Mouse (Mus musculus): ENCODE data around the gene Hist1h2br. TPM values are rescaled to one million over a fixed set of nuclear protein-coding genes. Genes with fewer than 3 reads are reported as not detected.
"Not testable (repeated sequence)": the region's sequence is repeated elsewhere in the genome, so short reads cannot be mapped to it uniquely, and the experiment has no call there.

The Hist1h2br gene
- polyA plus RNA-seq, 1 experiment from 2014 or later = 4.8 TPM

GRCm38 (mm10) chr13:21865503-21865902 lies 32.0 kb downstream of the Hist1h2br start:
- not testable (repeated sequence) for H3K9ac ChIP-seq (replicated peaks; ENCODE audit: low read depth, low read length); H3K4me3 ChIP-seq (ENCODE audit: low read depth, low read length); H3K4me2 ChIP-seq (ENCODE audit: low read depth, low read length); H3K27me3 ChIP-seq (ENCODE audit: control insufficient read depth, insufficient read depth, low read length); H3K36me3 ChIP-seq (ENCODE audit: control insufficient read depth, insufficient read depth, low read length); H3K9me3 ChIP-seq (ENCODE audit: control insufficient read depth, low read length); H3K27ac ChIP-seq (ENCODE audit: low read depth, low read length); ATAC-seq (ENCODE audit: low read depth); H3K4me1 ChIP-seq (ENCODE audit: control insufficient read depth, insufficient read depth, low read length)
- WGBS = 78% methylated on average over 3 of the region's 3 CpGs

- Histone ChIP-seq H3K4me1 (ENCODE audit: control insufficient read depth, insufficient read depth, low read length) (no peaks in the 10 kb centered on the region), H3K9me3 (ENCODE audit: control insufficient read depth, low read length) (no peaks in the 10 kb centered on the region), H3K9ac (replicated peaks; ENCODE audit: low read depth, low read length) (no peak overlapping the region), H3K27me3 (ENCODE audit: control insufficient read depth, insufficient read depth, low read length) (no peaks in the 10 kb centered on the region), H3K4me2 (ENCODE audit: low read depth, low read length) (no peak overlapping the region), H3K4me3 (ENCODE audit: low read depth, low read length) (no peak overlapping the region), H3K36me3 (ENCODE audit: control insufficient read depth, insufficient read depth, low read length) (no peaks in the 10 kb centered on the region), H3K27ac (ENCODE audit: low read depth, low read length) (no peak overlapping the region)
- 84% methylated on average over 6 of the region's 6 CpGs for WGBS
- no peak for ATAC-seq (ENCODE audit: low read depth)
These were observed 47.2 kb downstream of the Hist1h2br start for GRCm38 (mm10) chr13:21880735-21881134.

DNA sequence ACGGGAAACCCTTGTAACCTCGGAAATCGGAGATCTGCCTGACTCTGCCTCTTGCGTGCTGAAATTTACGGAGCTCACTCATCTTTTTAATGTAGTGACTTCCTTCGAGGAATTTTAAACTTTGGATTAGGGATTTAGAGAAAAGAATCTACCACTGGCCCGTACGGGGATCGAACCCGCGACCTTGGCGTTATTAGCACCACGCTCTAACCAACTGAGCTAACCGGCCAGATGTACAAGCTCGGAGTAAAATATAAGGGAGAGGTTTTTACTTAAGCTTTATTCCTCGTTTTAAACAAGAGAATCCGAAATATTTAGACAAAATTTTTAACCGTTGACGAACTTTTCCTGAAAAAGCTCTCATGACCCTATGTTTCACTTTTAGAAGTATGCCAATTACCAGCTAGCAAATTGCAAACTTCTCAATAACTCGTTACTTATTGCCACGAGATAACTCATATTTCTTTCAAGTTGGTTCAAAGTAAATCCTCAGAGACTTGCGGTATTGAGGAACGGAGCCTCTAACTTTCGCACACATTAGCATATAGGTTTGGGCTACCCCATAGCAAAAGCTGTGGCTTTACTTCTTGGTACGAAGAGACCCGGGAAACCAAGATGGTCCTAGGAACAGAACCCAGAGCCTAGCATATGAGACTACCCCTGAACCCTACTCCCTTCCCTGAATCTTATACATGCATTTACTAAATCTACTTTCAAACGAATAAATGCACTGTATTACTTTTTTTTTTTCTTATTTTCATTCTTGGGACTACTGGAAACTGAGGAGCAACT lies 48.5 kb downstream of the Hist1h2br start:
- peak overlapping the region; percentile 33; the same call in 1 of the 2 replicates for H3K4me2 ChIP-seq (ENCODE audit: low read depth, low read length)
- no peaks in the 10 kb centered on the region for H3K27me3 ChIP-seq (ENCODE audit: control insufficient read depth, insufficient read depth, low read length)
- no peak for ATAC-seq (ENCODE audit: low read depth)
- H3K36me3 ChIP-seq (ENCODE audit: control insufficient read depth, insufficient read depth, low read length) = no peaks in the 10 kb centered on the region
- H3K4me3 ChIP-seq (ENCODE audit: low read depth, low read length) = peak overlapping the region; percentile 19
- no peak overlapping the region for H3K27ac ChIP-seq (ENCODE audit: low read depth, low read length)
- no peaks in the 10 kb centered on the region for H3K9me3 ChIP-seq (ENCODE audit: control insufficient read depth, low read length)
- no peaks in the 10 kb centered on the region for H3K4me1 ChIP-seq (ENCODE audit: control insufficient read depth, insufficient read depth, low read length)
- WGBS = 1% methylated on average over 27 of the region's 27 CpGs
- H3K9ac ChIP-seq (replicated peaks; ENCODE audit: low read depth, low read length) = no peak overlapping the region

DNA sequence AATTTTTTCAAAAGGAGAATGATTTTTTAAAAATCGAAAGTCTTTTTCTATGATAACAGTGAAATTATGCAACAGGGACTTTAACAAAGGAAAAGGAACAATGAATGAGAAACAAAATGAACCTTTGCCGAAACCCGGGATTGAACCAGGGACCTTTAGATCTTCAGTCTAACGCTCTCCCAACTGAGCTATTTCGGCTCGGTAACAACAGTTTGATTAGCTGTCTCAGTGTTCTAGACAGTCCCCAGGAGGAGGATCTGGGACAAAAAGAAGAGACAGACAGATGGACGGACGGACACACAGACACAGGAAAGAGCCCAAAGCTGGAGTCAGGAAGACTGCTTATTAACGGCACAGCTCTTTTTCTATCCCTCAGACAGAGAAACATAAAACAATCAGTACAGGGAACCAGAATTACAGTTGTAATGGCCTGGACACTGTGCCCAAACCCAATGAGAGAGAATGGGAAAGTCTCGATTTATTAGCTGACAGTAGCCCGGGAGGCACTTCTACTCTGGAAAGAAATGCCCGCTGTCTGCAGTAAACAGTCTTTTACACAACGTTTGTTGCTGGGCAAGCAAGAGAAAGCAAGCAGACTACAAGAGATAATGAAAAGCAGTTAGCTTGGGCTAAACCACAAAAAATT lies 49.3 kb downstream of the Hist1h2br start:
- Histone ChIP-seq H3K9ac (replicated peaks; ENCODE audit: low read depth, low read length) (no peak overlapping the region), H3K36me3 (ENCODE audit: control insufficient read depth, insufficient read depth, low read length) (no peaks in the 10 kb centered on the region), H3K4me3 (ENCODE audit: low read depth, low read length) (peak overlapping the region; percentile 19; the same call in 1 of the 2 replicates), H3K27me3 (ENCODE audit: control insufficient read depth, insufficient read depth, low read length) (no peaks in the 10 kb centered on the region), H3K4me2 (ENCODE audit: low read depth, low read length) (peak overlapping the region; percentile 33), H3K27ac (ENCODE audit: low read depth, low read length) (no peak overlapping the region), H3K4me1 (ENCODE audit: control insufficient read depth, insufficient read depth, low read length) (no peaks in the 10 kb centered on the region), H3K9me3 (ENCODE audit: control insufficient read depth, low read length) (no peaks in the 10 kb centered on the region)
- peak; percentile 69 for ATAC-seq (ENCODE audit: low read depth)
- WGBS = 1% methylated on average over 13 of the region's 13 CpGs

DNA sequence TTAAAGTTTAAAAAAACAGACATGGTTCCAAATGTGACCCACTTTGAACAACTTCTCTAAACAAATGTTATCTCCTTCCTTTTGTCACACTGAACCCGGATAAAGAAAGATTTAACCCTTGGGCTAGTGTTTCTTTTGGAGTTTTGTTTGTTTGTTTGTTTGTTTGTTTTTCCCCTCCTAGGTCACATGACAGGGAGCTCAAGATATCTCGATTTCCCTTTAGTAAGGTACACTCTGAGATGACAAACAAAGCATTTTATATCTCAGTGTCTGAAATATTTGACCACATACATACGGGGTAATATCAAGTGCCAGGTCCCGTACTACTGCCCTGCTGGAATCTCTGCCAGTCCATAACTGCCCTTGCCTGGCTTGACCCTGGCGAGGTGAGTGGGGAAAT lies 49.9 kb downstream of the Hist1h2br start:
- ATAC-seq (ENCODE audit: low read depth) = no peak
- no peak overlapping the region for H3K27ac ChIP-seq (ENCODE audit: low read depth, low read length)
- H3K9me3 ChIP-seq (ENCODE audit: control insufficient read depth, low read length) = no peaks in the 10 kb centered on the region
- WGBS = 38% methylated on average over 5 of the region's 5 CpGs
- H3K4me2 ChIP-seq (ENCODE audit: low read depth, low read length) = peak overlapping the region; percentile 33
- no peaks in the 10 kb centered on the region for H3K4me1 ChIP-seq (ENCODE audit: control insufficient read depth, insufficient read depth, low read length)
- H3K27me3 ChIP-seq (ENCODE audit: control insufficient read depth, insufficient read depth, low read length) = no peaks in the 10 kb centered on the region
- no peaks in the 10 kb centered on the region for H3K36me3 ChIP-seq (ENCODE audit: control insufficient read depth, insufficient read depth, low read length)
- H3K4me3 ChIP-seq (ENCODE audit: low read depth, low read length) = no peak overlapping the region
- H3K9ac ChIP-seq (replicated peaks; ENCODE audit: low read depth, low read length) = no peak overlapping the region

- H3K4me3 ChIP-seq (ENCODE audit: low read depth, low read length) = no peak overlapping the region
- H3K27me3 ChIP-seq (ENCODE audit: control insufficient read depth, insufficient read depth, low read length) = no peaks in the 10 kb centered on the region
- no peak overlapping the region for H3K27ac ChIP-seq (ENCODE audit: low read depth, low read length)
- H3K9me3 ChIP-seq (ENCODE audit: control insufficient read depth, low read length) = no peaks in the 10 kb centered on the region
- H3K36me3 ChIP-seq (ENCODE audit: control insufficient read depth, insufficient read depth, low read length) = no peaks in the 10 kb centered on the region
- no peak overlapping the region for H3K9ac ChIP-seq (replicated peaks; ENCODE audit: low read depth, low read length)
- ATAC-seq (ENCODE audit: low read depth) = no peak
- no peaks in the 10 kb centered on the region for H3K4me1 ChIP-seq (ENCODE audit: control insufficient read depth, insufficient read depth, low read length)
- H3K4me2 ChIP-seq (ENCODE audit: low read depth, low read length) = no peak overlapping the region
- WGBS = 68% methylated on average over 4 of the region's 4 CpGs
These were observed 51.0 kb downstream of the Hist1h2br start for GRCm38 (mm10) chr13:21884586-21884985.

Small RNA genes within 50 kb of the gene (microRNA-seq; reads per million reads assigned to microRNA genes)
- gene Gm19658 (not detected), gene Gm44346 (not detected), gene Gm44466 (not detected)

Other genes with a start within 250 kb of the Hist1h2br start
- gene Olfr1362, start 219.7 kb upstream of the Hist1h2br start, polyA plus RNA-seq (2014; fragmentation: Nextera tagmentation; extraction: Ambion mirVana) = not detected in 2 replicates
- gene Olfr11, start 191.2 kb upstream of the Hist1h2br start, polyA plus RNA-seq (2014; fragmentation: Nextera tagmentation; extraction: Ambion mirVana) = not detected in 2 replicates
- gene Olfr1361, start 170.4 kb upstream of the Hist1h2br start, polyA plus RNA-seq (2014; fragmentation: Nextera tagmentation; extraction: Ambion mirVana) = not detected in 2 replicates
- gene Olfr1360, start 156.3 kb upstream of the Hist1h2br start, polyA plus RNA-seq (2014; fragmentation: Nextera tagmentation; extraction: Ambion mirVana) = not detected in 2 replicates
- not detected in 2 replicates for gene Olfr1359, start 135.6 kb upstream of the Hist1h2br start, polyA plus RNA-seq (2014; fragmentation: Nextera tagmentation; extraction: Ambion mirVana)
- 1.5 TPM in 1 of 2 replicates, not detected in the other for gene Hist1h2bl, start 117.6 kb upstream of the Hist1h2br start, polyA plus RNA-seq (2014; fragmentation: Nextera tagmentation; extraction: Ambion mirVana)
- gene Hist1h2ai, start 117.3 kb upstream of the Hist1h2br start, polyA plus RNA-seq (2014; fragmentation: Nextera tagmentation; extraction: Ambion mirVana) = 7.0 and 9.4 TPM in 2 replicates
- 0.79 and 2.4 TPM in 2 replicates for gene Hist1h3h, start 116.1 kb upstream of the Hist1h2br start, polyA plus RNA-seq (2014; fragmentation: Nextera tagmentation; extraction: Ambion mirVana)
- gene Hist1h2bm, start 111.7 kb upstream of the Hist1h2br start, polyA plus RNA-seq (2014; fragmentation: Nextera tagmentation; extraction: Ambion mirVana) = 0.82 TPM in 1 of 2 replicates, not detected in the other
- gene Hist1h4j, start 98.7 kb upstream of the Hist1h2br start, polyA plus RNA-seq (2014; fragmentation: Nextera tagmentation; extraction: Ambion mirVana) = 0.37 and 0.75 TPM in 2 replicates
- gene Hist1h4k, start 83.2 kb upstream of the Hist1h2br start, polyA plus RNA-seq (2014; fragmentation: Nextera tagmentation; extraction: Ambion mirVana) = 1.2 TPM in 1 of 2 replicates, not detected in the other
- gene Hist1h2ak, start 79.9 kb upstream of the Hist1h2br start, polyA plus RNA-seq (2014; fragmentation: Nextera tagmentation; extraction: Ambion mirVana) = 1.4 and 2.9 TPM in 2 replicates
- 1.0 TPM in 1 of 2 replicates, not detected in the other for gene Hist1h2bn, start 79.6 kb upstream of the Hist1h2br start, polyA plus RNA-seq (2014; fragmentation: Nextera tagmentation; extraction: Ambion mirVana)
- 0.68 and 1.3 TPM in 2 replicates for gene Hist1h1b, start 53.1 kb upstream of the Hist1h2br start, polyA plus RNA-seq (2014; fragmentation: Nextera tagmentation; extraction: Ambion mirVana)
- 21.5 and 30.1 TPM in 2 replicates for gene Hist1h3i, start 50.4 kb upstream of the Hist1h2br start, polyA plus RNA-seq (2014; fragmentation: Nextera tagmentation; extraction: Ambion mirVana)
- not detected in 2 replicates for gene Hist1h2an, start 46.5 kb upstream of the Hist1h2br start, polyA plus RNA-seq (2014; fragmentation: Nextera tagmentation; extraction: Ambion mirVana)
- gene Hist1h2bp, start 46.3 kb upstream of the Hist1h2br start, polyA plus RNA-seq (2014; fragmentation: Nextera tagmentation; extraction: Ambion mirVana) = 0.54 TPM in 1 of 2 replicates, not detected in the other
- 2.4 and 4.5 TPM in 2 replicates for gene Hist1h2bq, start 23.5 kb upstream of the Hist1h2br start, polyA plus RNA-seq (2014; fragmentation: Nextera tagmentation; extraction: Ambion mirVana)
- not detected in 2 replicates for gene Hist1h2ao, start 23.3 kb upstream of the Hist1h2br start, polyA plus RNA-seq (2014; fragmentation: Nextera tagmentation; extraction: Ambion mirVana)
- gene Hist1h4m, start 22.0 kb upstream of the Hist1h2br start, polyA plus RNA-seq (2014; fragmentation: Nextera tagmentation; extraction: Ambion mirVana) = 1.5 TPM in 1 of 2 replicates, not detected in the other
- 4.7 and 7.3 TPM in 2 replicates for gene Hist1h4n, start 1.5 kb upstream of the Hist1h2br start, polyA plus RNA-seq (2014; fragmentation: Nextera tagmentation; extraction: Ambion mirVana)
- gene Hist1h2ap, start 236 bp upstream of the Hist1h2br start, polyA plus RNA-seq (2014; fragmentation: Nextera tagmentation; extraction: Ambion mirVana) = 268 and 373 TPM in 2 replicates
- 16.4 and 17.1 TPM in 2 replicates for gene Zfp184, start 111.4 kb downstream of the Hist1h2br start, polyA plus RNA-seq (2014; fragmentation: Nextera tagmentation; extraction: Ambion mirVana)
- gene Pom121l2, start 147.5 kb downstream of the Hist1h2br start, polyA plus RNA-seq (2014; fragmentation: Nextera tagmentation; extraction: Ambion mirVana) = not detected in 2 replicates
- gene Prss16, start 176.0 kb downstream of the Hist1h2br start, polyA plus RNA-seq (2014; fragmentation: Nextera tagmentation; extraction: Ambion mirVana) = not detected in 2 replicates
- not detected in 2 replicates for gene Hist1h2ah, start 201.8 kb downstream of the Hist1h2br start, polyA plus RNA-seq (2014; fragmentation: Nextera tagmentation; extraction: Ambion mirVana)
- gene Hist1h2bk, start 202.1 kb downstream of the Hist1h2br start, polyA plus RNA-seq (2014; fragmentation: Nextera tagmentation; extraction: Ambion mirVana) = 0.98 TPM in 1 of 2 replicates, not detected in the other
- 5.7 and 5.8 TPM in 2 replicates for gene Hist1h4i, start 207.6 kb downstream of the Hist1h2br start, polyA plus RNA-seq (2014; fragmentation: Nextera tagmentation; extraction: Ambion mirVana)
- 2.9 and 3.8 TPM in 2 replicates for gene Hist1h2ag, start 209.2 kb downstream of the Hist1h2br start, polyA plus RNA-seq (2014; fragmentation: Nextera tagmentation; extraction: Ambion mirVana)
- 1.4 and 1.9 TPM in 2 replicates for gene Hist1h2bj, start 209.5 kb downstream of the Hist1h2br start, polyA plus RNA-seq (2014; fragmentation: Nextera tagmentation; extraction: Ambion mirVana)

All from neural tube, embryonic 14.5 days (tissue).